Mouse (Mus musculus) testis, adult 2 months (tissue): Measurements from ENCODE around the gene Ctdsp1. TPM values are rescaled to one million over a fixed set of nuclear protein-coding genes. Genes with fewer than 3 reads are reported as not detected.

Source experiments
- H3K27ac ChIP-seq: fragments of 200-500 bp; 2 replicates; pipeline ENCODE4 v1.5.1; 2012; ENCODE audit warnings: low read depth, low read length; ENCODE audit not compliant: control insufficient read depth, insufficient read depth
- H3K27me3 ChIP-seq: fragments of 200-500 bp; 2 replicates; pipeline ENCODE4 v1.6.1; 2012; ENCODE audit warnings: mild to moderate bottlenecking, low read length, moderate library complexity; ENCODE audit not compliant: control insufficient read depth, insufficient read depth
- H3K36me3 ChIP-seq: fragments of 200-500 bp; 2 replicates; pipeline ENCODE4 v1.6.1; 2012; ENCODE audit warnings: mild to moderate bottlenecking, low read length; ENCODE audit not compliant: control insufficient read depth, insufficient read depth
- H3K4me1 ChIP-seq: fragments of 200-500 bp; 2 replicates; pipeline ENCODE4 v1.6.1; 2012; ENCODE audit warnings: low read length; ENCODE audit not compliant: control insufficient read depth, insufficient read depth
- H3K4me3 ChIP-seq: fragments of 200-500 bp; 2 replicates; pipeline ENCODE4 v1.5.1; 2012; ENCODE audit warnings: low read depth, mild to moderate bottlenecking, low read length, moderate library complexity, mixed read lengths; ENCODE audit not compliant: control insufficient read depth
- CTCF ChIP-seq: fragments of 200-500 bp; IDR thresholded peaks from 2 replicates; pipeline ENCODE4 v1.5.1; 2012; ENCODE audit warnings: low read depth, mild to moderate bottlenecking, inconsistent platforms, low read length, moderate library complexity; ENCODE audit not compliant: control insufficient read depth, insufficient read depth, insufficient replicate concordance
- POLR2A ChIP-seq: fragments of 200-500 bp; IDR thresholded peaks from 2 replicates; pipeline ENCODE4 v1.6.1; 2012; ENCODE audit warnings: low read depth, mild to moderate bottlenecking, inconsistent platforms, low read length, moderate library complexity; ENCODE audit not compliant: control insufficient read depth
- polyA plus RNA-seq: library from polyadenylated mRNA; depleted of rRNA; stranded (reverse); fragments of >200 nt; gene quantifications from 2 replicates; pipeline ENCODE4 v1.2.3, GENCODE M21; 2012

The Ctdsp1 gene
- polyA plus RNA-seq, 1 experiment: 12.1 TPM

DNA sequence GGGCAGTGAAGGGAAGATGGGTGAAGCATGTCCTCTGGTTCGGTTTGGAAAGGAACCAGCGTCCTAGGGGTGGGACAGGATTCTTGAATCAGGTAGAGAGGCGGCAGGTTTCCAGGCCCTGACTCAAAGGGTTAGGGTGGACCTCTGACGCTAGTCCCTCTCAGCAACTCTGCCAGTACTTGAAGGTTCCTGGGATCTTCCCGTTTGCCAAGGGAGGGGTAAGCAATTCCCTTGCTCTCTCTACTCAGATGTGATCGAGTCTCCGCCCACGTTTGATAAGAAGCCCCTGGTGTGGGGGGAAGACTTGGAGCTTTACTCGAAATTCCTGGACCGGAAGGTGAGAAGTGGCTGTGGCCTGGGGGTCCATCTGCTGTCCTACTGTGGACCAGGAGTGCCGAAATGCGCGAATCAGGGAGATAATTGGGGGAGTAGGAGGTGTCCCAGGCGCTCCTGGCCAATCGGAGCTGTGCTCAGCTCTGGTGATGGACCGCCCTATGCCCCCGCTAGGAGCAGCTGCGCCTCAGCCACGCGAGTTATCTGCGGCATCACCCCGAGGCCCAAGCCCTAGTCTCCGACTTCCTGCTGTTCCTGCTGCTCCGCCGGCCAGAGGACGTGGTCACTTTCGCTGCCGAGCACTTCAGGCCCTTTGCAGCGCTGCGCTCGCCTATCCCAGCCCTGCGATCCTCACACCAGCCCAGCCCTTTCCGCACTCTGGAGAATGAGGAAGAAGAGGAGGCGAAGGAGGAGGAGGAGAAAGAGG lies 23.2 kb upstream of the Ctdsp1 start:
- Histone ChIP-seq H3K27me3 (no peaks in the 10 kb centered on the region), H3K4me3 (peak overlapping the region; percentile 57), H3K4me1 (peaks cover 7% of the 10 kb centered on the region), H3K36me3 (no peaks in the 10 kb centered on the region), H3K27ac (peak overlapping the region; percentile 3; the same call in 1 of the 2 replicates)
- TF ChIP-seq CTCF: no peak
- TF ChIP-seq POLR2A: no peak

GRCm38 (mm10) chr1:74370040-74370439 lies 21.3 kb upstream of the Ctdsp1 start:
- Histone ChIP-seq H3K36me3 (no peaks in the 10 kb centered on the region), H3K4me1 (peaks cover 4% of the 10 kb centered on the region), H3K4me3 (no peak overlapping the region), H3K27ac (no peak overlapping the region), H3K27me3 (no peaks in the 10 kb centered on the region)
- no peak for TF ChIP-seq CTCF
- TF ChIP-seq POLR2A: no peak

- Histone ChIP-seq H3K27ac (no peak overlapping the region), H3K4me1 (peaks cover 2% of the 10 kb centered on the region), H3K27me3 (no peaks in the 10 kb centered on the region), H3K4me3 (no peak overlapping the region), H3K36me3 (no peaks in the 10 kb centered on the region)
- TF ChIP-seq POLR2A (no peak), CTCF (no peak)
Observed at GRCm38 (mm10) chr1:74373372-74373771, 17.9 kb upstream of the Ctdsp1 start.

- no peaks in the 10 kb centered on the region for H3K27me3 ChIP-seq
- peaks cover 2% of the 10 kb centered on the region for H3K4me1 ChIP-seq
- H3K27ac ChIP-seq: no peak within 1 kb of the TSS
- no peaks in the 10 kb centered on the region for H3K36me3 ChIP-seq
- TF ChIP-seq CTCF (no peak), POLR2A (no peak)
- no peak within 1 kb of the TSS for H3K4me3 ChIP-seq
Observed at GRCm38 (mm10) chr1:74374980-74375379, 16.3 kb upstream of the Ctdsp1 start, which contains the start of gene Slc11a1. Slc11a1 (plus strand) TSS chr1:74375195.

GRCm38 (mm10) chr1:74375561-74375960 lies 15.7 kb upstream of the Ctdsp1 start:
- Histone ChIP-seq H3K36me3 (no peaks in the 10 kb centered on the region), H3K4me1 (peaks cover 2% of the 10 kb centered on the region), H3K27me3 (no peaks in the 10 kb centered on the region), H3K27ac (no peak overlapping the region), H3K4me3 (no peak overlapping the region)
- TF ChIP-seq POLR2A (no peak), CTCF (no peak)

DNA sequence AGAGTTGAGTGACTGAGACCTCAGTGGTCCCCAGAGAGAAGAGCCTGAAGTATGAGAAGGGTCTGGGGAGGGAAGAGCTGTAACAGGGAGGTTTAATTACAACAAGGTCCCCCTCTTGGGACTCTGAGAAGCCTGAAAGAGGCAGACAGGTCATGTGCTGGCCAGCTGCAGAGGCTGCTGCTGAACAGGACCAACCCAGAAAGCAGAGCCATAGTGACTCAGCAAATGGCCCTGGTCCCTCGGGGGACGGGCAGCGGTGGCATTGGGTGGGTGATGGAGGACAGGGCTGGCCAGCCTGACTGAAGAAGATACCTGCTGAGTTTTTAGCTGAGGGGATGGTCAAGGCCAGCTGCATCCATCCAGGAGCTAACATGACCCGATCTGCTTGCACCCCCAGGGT lies 14.9 kb upstream of the Ctdsp1 start:
- no peaks in the 10 kb centered on the region for H3K36me3 ChIP-seq
- H3K4me1 ChIP-seq: peaks cover 2% of the 10 kb centered on the region
- no peak overlapping the region for H3K27ac ChIP-seq
- no peak for TF ChIP-seq POLR2A
- no peak for TF ChIP-seq CTCF
- no peak overlapping the region for H3K4me3 ChIP-seq
- H3K27me3 ChIP-seq: no peaks in the 10 kb centered on the region

- peaks cover 2% of the 10 kb centered on the region for H3K4me1 ChIP-seq
- TF ChIP-seq CTCF (no peak), POLR2A (no peak)
- H3K27me3 ChIP-seq: no peaks in the 10 kb centered on the region
- H3K36me3 ChIP-seq: no peaks in the 10 kb centered on the region
- H3K4me3 ChIP-seq: no peak overlapping the region
- no peak overlapping the region for H3K27ac ChIP-seq
Observed at GRCm38 (mm10) chr1:74379058-74379504, 12.2 kb upstream of the Ctdsp1 start.
